Mouse (Mus musculus) T-helper 17 cell (primary cell): ENCODE measurements at regions not wholly inside any gene's neighbourhood (a gene's known extent, or its start where the extent isn't known, plus 50 kb on each side); places are given as distances from the start of the nearest gene placed in this dataset.

ENCODE experiments used
- in situ Hi-C, 2 experiments: fragments of 300-600 bp; cut with MboI, MseI; formaldehyde crosslinking; loops; 1 replicate in 1 of 2; 2 replicates in 1 of 2; pipeline ENCODE4 v1.15.1; 2025; ENCODE audit warnings: high pct_unique_total_duplicates in 2 of 2

DNA sequence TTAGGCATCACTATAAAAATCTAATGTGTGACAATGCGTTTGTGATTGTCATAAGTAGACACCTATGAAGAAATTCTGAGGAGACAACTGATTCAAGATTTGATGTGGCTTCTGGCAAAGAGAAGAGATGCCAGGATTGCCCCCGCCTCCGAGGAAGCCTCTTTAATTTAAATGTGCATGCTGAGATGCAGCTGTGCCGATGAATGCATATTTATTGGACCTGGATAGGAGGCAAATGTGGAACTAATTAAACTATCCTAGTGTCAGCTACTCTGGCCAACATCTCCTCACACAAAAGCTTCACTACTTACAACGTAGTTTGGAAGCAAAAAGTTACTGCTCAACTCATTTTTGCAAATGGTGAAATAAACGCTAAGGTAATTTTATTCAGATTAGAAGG, 173.4 kb upstream of the Dph6 start:
- in situ Hi-C loops, result no loop called here

DNA sequence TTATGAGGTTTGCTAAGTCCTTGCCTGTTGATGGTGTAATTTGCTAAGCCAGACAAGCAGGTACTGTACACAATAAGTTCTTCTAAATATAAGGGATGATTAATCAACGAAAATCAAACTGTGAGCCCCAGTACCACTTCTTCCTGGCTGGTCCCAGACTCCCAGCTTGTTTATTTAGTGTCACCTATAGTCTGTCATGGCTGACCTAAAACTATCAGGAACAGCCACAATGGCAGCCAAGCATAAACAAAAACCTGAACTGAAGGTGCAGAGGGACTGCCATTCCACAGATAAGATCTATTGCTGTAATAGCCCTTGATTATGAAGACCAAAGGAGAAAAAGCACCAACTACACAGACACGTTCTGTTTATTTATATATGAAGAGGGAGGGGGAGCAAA, 180.9 kb upstream of the Dph6 start:
- in situ Hi-C loops, result no loop called here

DNA sequence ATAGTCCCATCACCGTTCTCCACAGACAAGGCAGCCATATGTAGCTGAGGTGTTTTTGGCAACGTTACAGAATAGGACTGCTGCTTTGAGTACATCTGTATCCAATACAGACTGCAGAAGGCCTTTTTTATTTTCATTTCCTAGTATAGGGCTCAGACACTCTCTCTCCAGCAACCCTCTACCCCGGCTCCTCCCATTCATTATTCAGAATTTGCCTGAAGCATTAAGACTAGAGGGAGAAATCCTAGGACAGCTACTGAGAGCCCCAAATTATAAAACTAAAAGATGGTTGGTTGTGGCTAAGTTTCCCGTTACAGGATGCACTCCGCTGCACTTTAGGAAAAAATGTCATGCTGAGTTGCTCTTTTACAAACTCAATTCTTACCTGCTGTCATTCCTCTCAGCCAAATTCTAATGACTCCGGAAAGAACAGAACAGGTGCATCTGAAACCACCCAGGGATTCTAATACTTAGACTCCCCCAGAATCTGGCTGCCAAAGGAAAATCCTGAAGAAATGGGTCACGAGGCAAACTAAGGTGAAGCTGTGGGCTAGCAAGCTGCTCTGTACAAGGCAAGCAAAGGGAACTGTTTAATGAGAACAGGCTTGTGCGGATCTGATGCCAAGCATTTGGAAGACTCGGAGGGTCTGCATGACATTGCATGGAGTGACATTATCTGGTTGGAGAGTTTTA, 189.1 kb upstream of the Dph6 start:
- in situ Hi-C loops, result no loop called here

DNA sequence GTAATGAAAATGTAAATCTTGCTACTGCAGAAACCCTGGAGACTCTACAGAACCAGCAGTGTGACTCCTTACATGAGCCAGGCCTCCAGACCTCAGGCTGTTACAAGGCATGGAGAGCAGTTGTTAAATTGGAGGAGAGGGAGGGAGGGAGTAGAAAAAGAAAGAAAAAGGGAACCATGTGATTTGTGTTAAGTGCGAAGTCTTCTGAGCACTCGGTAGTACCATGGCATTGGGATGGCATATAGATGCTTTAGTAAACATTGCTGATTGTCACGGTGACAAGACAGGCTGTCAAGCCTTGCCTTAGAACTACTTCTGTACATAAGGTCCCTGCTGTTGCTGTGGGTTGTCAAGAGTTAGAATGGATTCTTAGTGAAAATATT, 189.6 kb upstream of the Dph6 start:
- in situ Hi-C loops, result no loop called here

DNA sequence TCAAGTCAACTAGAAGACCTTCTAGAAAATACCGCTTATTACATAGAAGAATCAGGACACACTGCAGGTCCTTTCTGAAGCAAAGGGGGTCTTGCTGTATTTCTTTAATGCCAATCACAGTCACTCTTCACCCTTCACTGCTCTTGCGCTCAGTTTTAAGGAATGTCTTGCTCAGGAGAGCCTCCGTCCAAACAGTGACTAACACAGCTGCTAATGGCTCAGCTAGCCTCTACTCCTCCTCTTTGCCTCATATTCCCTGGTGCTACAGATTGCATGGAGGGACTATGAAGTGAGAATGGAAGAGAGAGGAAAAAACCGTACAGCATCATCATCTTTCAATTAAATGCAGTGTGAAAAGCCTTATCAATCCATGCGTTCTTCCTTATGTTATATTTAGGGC, 193.7 kb upstream of the Dph6 start:
- in situ Hi-C loops, result no loop called here

DNA sequence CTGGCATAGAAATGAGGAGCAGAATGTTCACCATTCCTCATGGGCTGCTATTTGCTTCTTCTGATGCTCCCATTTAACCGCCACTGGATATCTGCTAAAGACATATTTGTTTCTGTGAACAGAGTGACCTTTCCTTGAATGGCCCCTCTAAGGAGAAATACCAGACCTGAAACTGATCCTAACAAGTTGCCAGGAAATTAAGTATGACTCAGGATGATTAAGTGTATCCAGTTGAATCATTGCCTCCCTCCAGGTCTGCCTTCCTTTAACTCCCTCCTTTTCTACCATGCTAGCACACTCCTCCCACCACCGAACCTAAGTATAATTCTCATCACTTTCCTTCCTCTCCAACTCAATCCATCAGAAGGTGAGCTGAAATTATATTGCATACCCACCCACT, 194.2 kb upstream of the Dph6 start:
- in situ Hi-C loops, result no loop called here

DNA sequence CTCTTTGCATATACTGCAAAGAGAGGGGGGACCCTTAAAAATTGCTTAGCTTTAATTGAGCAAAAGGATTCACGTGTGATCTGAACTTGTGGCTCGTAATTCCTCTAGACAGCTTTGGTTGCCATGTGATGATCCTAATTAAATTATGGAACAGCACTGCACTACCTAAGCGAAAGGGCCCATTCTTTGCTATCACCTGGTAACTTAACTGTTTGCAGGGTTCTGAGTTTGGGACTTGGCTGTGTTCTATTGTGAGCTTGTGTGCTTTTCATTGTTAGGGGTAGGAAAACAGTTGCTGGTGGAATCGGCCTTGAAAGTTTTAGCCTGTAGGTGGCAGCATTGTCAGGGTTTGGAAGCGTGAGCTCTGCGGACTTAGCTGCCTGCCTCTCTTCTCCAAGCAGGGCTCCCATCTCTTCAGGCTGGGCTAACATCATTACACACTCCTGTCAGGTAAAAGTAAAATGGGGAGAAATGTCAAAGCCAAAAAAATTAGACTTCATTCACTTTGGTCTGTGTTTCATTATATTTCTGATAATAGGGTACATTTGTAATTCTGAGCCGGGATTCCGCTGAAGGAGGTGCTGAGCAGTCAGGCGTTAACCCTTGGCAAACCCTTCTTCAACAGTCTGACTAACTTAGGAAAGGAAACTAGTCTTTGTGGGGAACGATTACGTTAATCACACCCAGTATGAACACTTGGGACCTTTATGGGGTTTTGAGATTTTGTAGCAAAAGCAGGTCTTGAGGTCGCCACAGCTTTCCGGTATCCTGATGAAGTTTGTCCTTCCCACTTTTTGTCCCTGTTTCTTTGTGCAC, 199.2 kb upstream of the Dph6 start:
- in situ Hi-C loops, result no loop called here

DNA sequence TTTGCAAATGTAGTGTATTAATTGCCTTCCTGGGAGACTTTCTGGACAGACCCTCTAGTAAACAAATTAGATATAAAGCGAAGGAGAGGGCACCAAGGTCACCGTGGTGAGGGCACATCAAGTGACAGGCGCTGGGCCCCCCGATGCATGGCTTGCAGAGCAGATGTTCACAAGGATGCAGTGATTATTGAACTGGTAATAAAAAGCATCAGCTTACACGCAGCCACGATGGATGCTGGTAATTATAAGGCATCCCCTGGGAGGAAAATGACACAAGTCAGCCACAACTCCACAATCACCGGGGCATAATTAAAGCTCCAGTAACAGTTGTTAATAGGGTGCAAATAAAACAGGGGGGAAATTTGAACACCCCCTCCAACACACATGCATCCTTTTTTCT, 217.5 kb upstream of the Dph6 start:
- in situ Hi-C loops, result no loop called here

DNA sequence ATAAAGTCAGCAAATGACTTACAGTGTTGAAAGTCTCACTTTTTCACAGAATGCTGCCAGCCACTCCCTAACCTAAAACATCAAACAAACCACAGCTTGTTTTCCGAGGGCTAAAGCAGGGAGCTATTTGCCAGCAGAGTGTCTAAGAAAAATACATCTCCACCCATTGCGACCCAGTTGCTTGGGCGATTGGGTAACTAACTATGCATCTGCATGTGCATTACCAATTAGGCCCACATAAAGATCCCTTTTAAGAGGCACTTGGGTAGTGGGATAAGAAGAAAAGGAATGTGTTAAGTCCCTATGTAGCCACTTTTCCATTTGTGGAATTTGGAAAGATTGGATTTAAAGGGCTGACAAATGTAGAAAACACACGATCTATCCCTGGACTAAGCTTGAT, 218.3 kb upstream of the Dph6 start:
- in situ Hi-C loops, result no loop called here

DNA sequence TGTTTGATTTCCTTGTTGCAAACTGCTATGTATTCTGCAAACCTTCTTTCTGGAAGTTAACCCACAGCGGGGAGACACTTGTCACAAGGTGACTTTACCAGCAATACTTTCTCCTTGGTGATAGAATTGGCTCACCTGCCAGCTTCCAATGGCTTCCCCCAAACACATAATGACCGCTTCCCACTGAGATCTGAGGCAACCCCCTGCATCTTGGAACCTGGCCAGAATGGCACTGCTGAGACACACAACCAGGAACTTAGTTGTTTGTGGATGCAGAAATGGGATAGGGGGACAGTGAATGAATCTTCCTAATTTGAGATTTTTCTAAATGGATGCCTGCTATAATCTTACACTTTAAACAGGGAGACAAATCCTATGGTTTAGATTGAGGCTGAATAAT, 224.3 kb upstream of the Dph6 start:
- in situ Hi-C loops, result no loop called here

DNA sequence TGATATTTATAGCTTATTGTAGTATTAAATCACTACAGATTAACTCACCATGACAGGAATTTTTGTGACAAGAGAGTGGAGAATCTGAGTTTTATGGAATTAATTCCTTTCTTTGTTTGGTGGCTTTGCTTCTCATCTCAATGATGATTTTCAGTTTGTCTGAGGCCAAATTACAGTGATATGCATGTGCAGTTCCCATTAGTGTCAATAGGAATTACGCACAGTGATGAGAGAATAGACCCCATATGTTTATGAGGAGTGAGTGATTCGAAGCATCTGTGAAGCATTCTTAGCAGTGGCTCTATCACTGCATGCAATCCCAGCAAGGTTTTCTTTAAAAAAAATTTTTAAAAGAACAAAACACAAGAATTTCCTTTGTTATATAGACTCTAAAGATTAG, 225.0 kb upstream of the Dph6 start:
- in situ Hi-C loops, result no loop called here

DNA sequence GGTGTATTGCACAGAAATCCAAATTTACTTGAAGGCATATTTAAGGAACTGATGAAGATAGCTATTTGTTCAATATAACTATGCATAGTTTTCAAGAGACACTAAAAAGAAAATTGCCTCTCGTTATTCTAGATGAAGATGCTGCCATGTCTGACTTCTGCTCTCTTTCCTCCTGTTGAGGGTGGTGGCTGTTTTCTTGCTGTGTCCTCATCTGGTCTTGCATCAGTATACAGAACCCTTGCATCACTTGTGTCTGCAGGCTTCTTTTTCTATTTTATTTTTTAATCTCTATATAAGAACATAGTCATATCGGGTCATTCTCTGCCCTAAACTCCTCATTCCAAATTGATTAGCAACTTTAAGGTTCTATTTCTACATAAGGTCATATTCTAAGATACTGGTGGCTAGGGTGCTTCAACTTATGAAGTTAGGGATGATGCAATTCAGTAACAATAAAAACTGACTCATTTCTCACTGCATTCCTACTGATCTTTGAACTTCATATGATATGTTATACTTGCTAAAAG, 231.0 kb upstream of the Dph6 start:
- in situ Hi-C loops, result no loop called here

DNA sequence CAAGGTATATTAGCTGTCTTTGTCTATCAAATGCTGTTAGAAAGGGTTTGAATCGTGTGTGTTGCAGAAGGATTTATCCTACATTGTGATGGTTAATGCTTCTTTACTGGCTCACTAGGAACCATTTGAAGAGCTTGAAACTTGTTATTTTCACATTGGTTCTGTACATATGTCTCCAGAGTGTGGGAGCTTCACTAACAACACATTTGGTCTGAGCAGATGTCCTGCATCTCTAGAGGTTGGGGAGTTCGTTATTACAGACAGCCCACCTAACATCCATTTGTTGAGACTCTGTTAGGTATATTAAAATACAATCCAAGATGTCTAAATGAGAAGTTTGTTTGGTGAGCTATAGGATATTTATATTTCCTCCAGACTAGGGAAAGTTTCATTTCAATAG, 244.0 kb upstream of the Dph6 start:
- in situ Hi-C loops, result no loop called here

DNA sequence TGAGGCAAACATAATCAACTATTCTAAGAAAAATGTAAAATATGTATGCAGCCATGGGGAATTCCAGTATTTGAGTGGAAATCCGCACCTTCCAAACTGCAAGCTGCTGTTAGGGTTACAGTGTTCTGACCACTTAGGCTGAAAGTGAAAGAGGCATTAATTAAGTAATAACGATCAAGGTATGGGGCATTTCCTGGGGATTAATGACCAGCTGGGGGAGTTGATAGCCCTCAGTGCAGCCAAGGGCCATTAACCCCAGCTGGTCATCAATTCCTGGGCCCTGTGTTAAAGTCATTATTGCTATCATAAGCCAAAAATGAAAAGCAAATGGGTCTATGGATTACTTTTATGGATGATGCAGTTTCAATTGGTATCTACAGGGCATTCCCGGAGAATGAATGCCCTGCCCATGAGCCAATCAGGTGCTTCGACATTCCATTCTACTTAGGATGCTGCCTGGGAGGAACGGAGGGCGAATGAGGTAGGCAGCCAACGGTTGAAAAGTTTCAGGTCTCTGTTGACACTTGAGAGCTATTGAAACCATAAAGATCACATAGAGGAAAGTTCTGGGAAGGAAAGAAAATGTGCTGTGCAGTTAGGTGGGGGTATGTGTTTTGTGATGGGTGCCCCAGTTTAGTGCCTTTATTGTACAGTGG, 257.2 kb upstream of the Dph6 start:
- in situ Hi-C loops, result no loop called here

DNA sequence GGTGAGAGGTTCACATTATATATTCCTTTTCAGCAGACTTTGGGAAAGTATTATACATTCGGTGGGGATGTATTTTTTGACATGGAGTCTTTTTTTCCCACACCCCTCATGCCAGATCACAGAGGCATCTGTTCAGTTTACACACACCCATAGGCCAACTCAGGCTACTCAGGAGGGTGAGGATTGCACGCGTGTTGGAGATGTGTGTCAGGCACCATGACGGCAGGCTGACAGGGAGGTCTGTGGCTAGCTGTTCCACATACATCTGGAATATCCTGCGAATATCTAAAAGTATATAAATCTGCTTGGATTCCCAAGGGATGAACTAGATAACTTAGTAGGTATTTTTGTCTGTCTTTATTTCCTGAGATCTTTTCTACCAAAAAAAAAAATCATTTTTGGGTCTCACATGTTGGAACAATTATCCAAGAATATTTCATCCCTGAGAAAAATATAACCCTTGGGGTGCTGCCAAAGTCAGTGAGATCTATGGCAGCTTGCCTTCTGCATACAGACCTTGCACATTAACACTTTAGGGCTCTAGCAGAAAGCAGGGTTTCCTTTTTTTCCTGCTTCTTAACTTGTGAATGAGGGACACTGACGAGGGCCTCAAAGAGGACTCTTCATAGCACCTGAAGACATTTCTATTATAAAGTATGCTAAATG, 260.4 kb upstream of the Dph6 start:
- in situ Hi-C loops, result no loop called here

DNA sequence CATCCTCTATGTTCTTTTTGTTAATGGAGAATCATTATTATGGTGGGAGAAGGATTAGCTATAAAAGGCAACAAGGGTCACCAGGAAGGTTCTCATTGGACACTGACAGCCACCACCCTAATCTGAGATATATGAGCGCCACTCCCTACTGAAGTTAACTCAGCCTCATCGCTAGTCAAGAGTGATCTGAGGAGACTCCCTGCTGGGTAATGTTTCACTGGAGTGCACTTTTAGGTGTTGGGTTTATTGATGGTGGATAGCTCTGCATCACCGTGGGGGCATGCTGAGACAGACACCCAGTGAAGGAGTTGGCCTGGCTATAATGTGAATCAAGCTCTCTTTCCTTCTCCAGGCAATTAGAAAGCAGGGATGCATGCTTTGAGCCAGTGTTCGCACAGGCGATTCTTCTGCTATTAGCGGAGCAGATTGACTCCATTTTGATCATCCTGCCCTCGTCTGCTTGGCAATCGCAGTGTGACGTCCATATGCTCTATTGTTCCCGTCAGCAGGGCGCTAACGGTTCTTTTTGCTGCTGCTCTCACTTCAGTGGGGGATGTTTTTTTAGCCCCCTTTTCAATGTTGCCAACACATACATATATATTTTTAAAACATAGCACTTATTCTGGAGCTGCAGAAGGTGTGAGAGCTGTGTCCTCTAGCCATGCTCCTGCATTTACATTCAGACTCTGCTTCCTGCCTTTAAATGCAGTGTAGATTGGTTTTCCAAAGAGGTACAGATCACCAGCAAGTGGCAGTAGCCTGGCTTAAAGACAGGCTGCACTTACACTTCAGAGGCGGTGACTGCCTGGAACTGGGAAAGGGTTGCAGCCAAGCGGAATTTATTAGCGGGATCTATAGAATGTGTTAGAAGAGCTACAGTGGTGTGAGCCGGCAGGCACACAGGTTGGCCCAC, 263.9 kb upstream of the Dph6 start:
- in situ Hi-C loops, result no loop called here

DNA sequence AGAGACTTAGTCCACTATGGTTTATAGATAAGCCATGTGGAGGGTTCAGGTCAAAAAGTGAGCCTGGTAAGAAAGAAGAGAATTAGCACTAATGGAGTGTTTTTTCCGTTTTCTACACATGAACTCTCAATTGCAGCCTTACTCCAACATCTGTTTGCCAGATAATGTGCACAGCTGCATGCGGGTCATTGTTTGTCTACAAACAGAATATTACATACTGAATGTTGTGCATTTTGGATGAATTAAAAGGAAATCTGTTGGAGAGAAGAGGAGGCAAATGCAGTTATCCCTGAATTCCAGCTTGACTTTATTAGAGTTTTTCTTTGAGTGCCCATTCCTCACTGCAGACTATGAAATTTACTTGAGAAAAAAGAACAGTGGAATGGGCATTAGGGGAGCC, 269.1 kb upstream of the Dph6 start:
- in situ Hi-C loops, result no loop called here

DNA sequence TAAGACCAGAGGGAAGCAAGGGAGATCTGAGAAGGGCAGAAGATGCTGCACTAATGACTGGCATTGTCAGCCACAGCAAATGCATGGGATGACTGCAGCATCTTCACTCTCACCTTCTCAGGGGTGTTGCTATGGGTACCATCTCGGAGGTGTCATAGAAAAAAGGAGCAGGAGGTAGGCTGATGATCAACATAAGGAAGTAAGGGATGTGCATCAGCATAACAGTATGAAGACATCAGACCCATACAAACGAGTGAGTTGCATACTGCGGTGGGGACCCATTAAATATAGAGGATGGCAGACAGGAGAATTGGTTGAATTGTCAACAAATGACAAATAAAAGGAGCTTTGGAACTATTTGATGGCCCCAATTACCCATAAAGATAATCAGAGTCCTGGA, 280.7 kb upstream of the Dph6 start:
- in situ Hi-C loops, result no loop called here

DNA sequence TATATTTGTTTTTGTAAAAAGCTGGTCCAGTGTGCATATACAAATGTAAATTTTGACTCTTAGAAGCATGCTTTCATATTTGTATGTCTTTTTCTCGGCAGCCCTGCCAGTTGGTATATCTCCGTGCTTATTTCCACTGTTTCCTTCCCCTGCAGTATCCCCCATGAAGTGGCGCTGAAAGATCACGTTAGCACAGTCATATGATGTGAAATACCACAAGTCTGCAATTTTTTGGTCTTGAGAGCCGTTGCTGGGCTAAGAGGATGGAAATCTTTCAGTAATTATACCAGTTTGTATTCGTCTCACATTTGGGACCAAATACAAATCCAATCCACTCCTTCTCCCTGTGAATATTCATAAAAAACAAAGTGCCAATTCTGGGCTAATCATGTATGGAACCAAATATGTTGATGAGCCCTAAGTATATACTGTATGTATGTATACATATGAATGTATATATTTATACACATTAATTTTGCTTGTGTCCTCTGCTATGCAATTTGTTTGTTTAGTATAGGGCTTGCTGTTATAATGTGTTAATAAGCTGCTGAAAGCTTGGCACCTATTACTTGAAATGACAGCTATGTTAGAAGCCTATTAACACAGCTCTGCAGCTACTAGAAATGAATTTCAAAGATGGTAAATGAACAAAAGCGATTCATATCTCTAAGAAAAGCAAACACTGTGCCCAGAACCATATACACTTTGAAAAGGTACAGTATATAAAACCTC, 283.8 kb upstream of the Dph6 start:
- in situ Hi-C loops, result no loop called here

DNA sequence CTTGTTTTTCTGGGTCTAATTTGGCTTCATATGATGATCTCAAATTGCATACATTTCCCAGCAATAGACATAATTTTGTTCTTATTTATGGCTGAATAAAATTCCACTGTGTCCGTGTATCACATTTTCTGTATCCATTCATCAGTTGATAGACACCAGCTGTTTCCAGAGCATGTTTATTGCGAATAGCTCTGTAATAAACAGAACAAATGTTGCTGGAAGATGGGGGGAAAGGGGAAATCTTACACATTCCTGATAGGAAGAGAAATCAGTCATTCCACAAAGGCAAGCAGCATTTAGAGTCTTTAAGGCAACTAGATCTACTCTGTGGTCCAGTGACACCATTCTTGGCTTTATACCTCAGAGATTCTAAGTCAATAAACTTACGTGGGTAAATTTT, 311.3 kb upstream of the Dph6 start:
- in situ Hi-C loops, result no loop called here
